Mouse (Mus musculus): ENCODE data around the gene Lpar1.

DNA sequence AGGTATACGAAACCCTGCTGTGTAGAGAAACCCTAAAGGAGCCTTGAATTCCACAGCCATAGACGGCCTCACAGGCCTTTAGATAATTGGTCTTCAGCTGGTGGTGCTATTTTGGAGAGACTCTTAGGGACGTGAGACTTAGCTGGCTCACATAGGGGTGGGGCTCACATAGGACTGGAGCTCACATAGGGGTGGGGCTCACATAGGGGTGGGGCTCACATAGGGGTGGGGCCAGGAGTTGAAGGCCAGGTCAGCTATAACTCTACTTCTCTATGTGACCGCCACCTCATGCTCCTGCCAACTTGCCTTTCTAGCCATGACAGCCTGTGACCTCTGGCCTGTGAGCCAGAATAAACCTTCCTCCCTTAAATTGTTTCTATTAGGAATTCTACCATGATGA lies 63.3 kb downstream of the Lpar1 start:
- TF ChIP-seq GATA1 (IDR thresholded peaks at IDR 0.05; ENCODE audit: borderline replicate concordance, low read length) (no peak), FLI1 (IDR thresholded peaks at IDR 0.05; ENCODE audit: low read length) (no peak)

Measured in megakaryocyte, embryonic 14.5 days (primary cell).